Mouse (Mus musculus): ENCODE measurements around the gene Cdc37.

GRCm38 (mm10) chr9:21125502-21126258, 24.1 kb downstream of the Cdc37 start:
- TF ChIP-seq CTCF (IDR thresholded peaks at IDR 0.05) (no peak), EP300 (IDR thresholded peaks at IDR 0.05) (no peak)
